Mouse (Mus musculus) frontal cortex, postnatal 10 days (tissue): Measurements from ENCODE around the gene Mdm2.
"Not testable (repeated sequence)": the region's sequence is repeated elsewhere in the genome, so short reads cannot be mapped to it uniquely, and the experiment has no call there.

ENCODE experiments used
- DNase-seq, 2 experiments: peaks; one replicate each; pipeline ENCODE4 v3.0.0; 2022; ENCODE audit warnings: low spot score in 2 of 2, mixed read lengths in 1 of 2

Gene Mdm2

DNA sequence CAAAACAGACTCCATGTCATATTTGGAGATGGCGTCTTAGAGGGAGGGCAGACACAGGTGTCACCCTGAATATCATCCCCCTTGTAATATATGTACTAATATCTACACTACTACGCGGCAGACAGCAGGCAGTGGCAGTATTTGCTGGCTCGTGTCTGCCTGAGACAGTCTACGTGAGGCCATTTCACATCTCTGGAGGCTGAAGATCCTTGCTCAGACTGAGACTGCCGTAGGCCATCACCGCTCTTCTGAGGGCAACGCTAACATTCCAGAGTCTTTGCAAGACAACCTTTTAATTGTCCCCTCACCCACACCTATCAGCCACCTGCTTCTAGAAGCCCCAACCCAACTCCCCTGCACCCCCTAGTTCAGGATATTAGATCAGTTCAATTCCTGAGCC lies 2.9 kb upstream of the Mdm2 start:
- no peak for DNase-seq

DNA sequence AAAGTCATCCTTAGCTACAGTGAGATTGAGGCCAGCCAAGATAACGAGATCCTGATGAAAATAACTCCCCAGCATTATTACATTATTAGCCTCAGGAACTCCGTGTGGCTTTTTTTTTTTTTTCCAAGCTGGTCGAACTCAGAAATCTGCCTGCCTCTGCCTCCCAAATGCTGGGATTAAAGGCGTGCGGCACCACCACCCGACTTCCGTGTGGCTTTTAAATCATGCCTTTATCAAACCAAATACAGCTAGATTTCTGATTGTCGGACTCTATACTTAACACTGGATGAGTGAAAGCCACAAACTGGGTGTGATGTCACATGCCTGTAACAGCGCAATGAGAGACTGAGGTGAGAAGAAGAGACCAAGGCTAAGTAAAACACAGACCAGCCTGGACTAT lies 2.3 kb upstream of the Mdm2 start:
- DNase-seq: no peak

DNA sequence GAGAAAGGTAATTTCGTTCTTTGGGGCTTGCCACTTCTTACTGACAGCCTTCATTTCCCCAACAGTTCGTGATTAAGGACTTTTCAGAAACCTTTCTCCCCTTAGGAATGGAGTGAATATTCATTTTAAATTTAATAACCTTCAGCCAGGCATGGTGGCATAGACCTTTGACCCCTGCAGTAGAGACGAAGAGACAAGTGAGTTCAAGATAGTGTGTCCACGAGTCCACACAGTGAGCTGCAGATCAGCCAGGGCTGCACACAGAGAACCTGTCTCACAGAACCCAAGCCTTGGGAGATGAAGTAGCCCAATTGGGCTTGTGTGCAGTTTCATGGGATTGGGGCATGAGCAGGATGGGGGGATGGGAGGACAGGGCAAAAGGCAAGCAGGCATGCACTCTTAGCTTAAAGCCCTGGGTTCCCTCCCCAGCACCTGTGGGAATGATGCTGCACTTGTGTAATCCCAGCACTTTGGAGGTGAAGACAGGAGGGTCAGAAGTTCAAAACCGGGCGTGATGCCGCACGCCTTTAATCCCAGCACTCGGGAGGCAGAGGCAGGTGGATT lies 1.7 kb upstream of the Mdm2 start:
- no peak for DNase-seq

GRCm38 (mm10) chr10:117711408-117711807 lies 850 bp upstream of the Mdm2 start:
- no peak for DNase-seq

GRCm38 (mm10) chr10:117709930-117710603 lies 491 bp downstream of the Mdm2 start:
- DNase-seq: peak; percentile 62 to 71

GRCm38 (mm10) chr10:117709326-117709830 lies 1.2 kb downstream of the Mdm2 start:
- DNase-seq: no peak

- no peak for DNase-seq
Measured at GRCm38 (mm10) chr10:117708856-117709255, 1.7 kb downstream of the Mdm2 start.

DNA sequence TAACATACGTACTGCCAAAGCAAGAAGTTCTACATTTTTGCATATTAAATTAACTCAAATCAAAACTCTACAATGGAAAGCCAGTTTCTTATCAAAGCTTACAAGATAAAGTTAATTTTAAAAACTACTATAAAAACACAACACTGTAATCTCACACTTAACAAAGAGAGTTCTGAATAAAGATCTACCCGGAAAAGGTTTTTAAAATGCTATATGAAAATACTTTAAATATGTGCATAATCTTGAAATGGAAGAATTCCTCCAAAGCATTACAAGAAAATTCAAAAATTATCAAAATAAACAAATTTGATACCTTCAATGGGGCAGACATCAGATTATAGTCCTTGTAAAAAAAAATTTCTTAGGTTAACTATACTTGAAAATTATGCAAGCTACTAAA lies 2.2 kb downstream of the Mdm2 start:
- DNase-seq: no peak

- DNase-seq: no peak
Measured at GRCm38 (mm10) chr10:117707114-117707838, 3.3 kb downstream of the Mdm2 start.

- no peak for DNase-seq
Measured at GRCm38 (mm10) chr10:117706440-117706839, 4.1 kb downstream of the Mdm2 start.

- DNase-seq: no peak
Measured at GRCm38 (mm10) chr10:117705806-117706205, 4.8 kb downstream of the Mdm2 start.

DNA sequence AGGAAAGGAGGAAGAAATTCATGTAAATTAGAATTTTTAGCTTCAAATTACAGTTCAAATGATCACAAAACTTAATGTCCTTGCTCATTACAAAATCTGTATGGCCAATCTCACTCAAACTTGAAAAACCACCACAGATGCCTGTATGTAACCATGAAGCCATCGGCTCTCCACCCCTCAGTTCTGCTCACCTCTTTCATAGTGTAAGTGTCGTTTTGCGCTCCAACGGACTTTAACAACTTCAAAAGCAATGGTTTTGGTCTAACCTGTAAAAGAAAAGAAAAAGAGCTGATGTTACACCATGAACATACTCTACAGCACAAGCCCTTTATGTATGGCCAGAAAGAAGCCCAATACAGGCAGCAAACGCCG lies 5.6 kb downstream of the Mdm2 start:
- no peak for DNase-seq

GRCm38 (mm10) chr10:117704314-117704963 lies 6.1 kb downstream of the Mdm2 start:
- DNase-seq: not testable (repeated sequence)

DNA sequence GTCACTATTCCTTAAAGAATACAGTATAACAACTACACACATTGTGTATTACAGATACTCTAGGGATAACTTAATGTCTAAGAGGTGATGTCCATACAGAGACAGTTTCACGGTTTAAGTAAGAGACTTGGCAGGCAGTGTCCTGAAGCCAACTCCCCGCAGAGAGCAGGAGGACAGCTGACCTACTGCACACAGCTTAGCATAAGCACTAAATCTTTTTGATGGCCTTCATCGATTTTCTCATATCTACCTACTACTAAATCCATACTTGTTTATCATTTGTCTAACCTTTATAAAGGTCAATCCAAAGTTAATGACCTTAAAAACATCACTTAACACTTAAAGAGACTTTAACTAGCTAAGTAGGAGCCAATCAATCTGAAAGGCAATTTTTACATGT lies 7.1 kb downstream of the Mdm2 start:
- no peak for DNase-seq

DNA sequence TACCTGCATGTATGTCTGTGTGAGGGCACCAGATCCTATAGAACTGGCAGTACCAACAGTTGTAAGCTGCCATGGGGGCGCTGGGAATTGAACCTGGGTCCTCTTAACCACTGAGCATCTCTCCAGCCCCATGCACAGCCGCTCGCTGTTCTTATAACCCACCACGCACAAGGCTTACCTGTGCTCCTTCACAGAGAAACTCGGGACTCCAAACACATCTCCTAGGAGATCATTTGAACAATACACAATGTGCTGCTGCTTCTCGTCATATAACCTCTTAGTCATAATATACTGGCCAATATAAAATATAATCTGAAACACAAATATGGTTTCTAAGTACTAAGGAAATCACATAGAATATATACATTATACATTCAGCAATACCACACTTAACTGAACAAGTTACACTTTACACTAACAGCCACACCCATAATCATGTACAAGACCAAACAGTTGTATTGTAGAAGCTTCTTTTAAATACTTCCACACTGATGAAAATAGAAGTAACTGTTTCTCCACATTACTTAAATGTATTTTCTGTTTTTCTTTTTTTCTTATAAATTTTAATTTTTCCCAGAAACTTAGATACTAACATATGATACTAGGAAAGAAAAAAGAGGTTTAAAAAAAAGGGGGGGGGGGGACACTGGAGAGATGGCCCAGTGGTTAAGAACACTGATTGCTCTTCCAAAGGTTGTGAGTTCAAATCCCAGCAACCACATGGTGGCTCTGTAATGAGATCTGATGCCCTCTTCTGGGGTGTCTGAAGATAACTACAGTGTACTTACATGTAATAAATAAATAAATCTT lies 8.3 kb downstream of the Mdm2 start:
- no peak for DNase-seq

DNA sequence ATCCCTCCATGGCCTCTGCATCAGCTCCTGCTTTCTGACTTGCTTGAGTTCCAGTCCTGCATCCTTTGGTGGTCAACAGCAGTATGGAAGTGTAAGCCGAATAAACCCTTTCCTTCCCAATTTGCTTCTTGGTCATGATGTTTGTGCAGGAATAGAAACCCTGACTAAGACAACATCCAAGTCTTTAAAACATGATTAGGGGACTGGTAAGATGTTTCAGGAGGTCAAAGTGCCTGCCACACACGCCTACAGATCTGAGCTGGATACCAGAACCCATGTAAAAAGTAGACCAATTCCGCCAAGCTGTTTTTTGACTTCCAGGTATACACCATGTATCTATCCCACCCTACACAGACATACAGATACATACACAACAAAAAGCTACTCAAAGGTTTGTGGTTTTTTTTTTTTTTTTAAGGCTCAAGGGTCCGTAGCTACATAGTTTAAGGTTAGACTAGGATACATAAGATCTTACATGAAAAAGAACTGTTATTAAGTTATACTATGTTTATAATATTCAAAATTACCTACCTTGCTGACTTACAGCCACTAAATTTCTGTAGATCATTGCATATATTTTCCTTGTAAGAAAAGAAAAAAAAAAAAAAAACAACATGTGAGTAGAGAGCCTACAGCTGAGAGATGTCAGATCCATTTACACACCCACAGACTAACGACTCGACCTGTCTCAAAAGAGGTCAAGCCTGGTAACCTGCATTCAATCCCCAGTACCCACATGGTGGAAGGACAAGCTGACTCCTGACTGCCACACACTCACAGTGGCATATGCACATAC lies 9.3 kb downstream of the Mdm2 start:
- DNase-seq: no peak

DNA sequence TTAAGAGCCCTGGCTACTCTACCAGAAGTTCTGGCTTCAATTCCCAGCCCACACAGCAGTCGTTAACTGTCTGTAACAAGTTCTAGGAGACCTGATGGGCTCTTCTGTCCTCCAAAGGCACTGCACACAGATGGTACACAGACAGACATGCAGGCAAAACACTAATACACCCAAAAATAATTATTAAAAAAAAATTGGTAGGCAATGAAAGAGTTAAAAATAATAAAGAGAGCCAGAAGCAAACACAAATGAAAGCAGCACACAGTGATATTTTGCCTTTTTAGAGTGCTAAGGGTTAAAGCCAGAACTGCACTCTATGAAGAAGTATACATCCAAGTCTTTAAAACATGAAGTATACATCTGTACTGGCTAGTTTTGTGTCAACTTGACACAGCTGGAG lies 10.1 kb downstream of the Mdm2 start:
- no peak for DNase-seq

GRCm38 (mm10) chr10:117699914-117700313 lies 10.6 kb downstream of the Mdm2 start:
- no peak for DNase-seq

- no peak for DNase-seq
Measured at GRCm38 (mm10) chr10:117698313-117699138, 12.0 kb downstream of the Mdm2 start.

- no peak for DNase-seq
Measured at GRCm38 (mm10) chr10:117697561-117698115, 12.9 kb downstream of the Mdm2 start.
